10 mouse cellular contexts compared by ENCODE assay signal in genomic region chr9:56572534-56573479, GRCm38 (mm10).
DNase-seq lines count a peak whose midpoint lies in the region; ATAC-seq and TF ChIP-seq lines count a peak whose summit lies in the region.
"Had no signal": no experiment of that assay in that cellular context is flagged by ENCODE, and none has a peak within 500 bp of the region (broad histone marks: within the 10 kb centered on the region; RNA-seq: fewer than 3 reads in every experiment).

No protein-coding gene starts in this region.

- no peak overlapping the region for H3K4me3 ChIP-seq in kidney, adult 2 months (ENCODE audit: insufficient read depth, low read depth, low read length)
- H3K4me3 ChIP-seq in forebrain, embryonic 16.5 days (replicated peaks; ENCODE audit: low read length): no peak overlapping the region
- no peak overlapping the region for H3K4me3 ChIP-seq in midbrain, embryonic 13.5 days (replicated peaks)
- H3K4me3 ChIP-seq in heart, embryonic 11.5 days (ENCODE audit: low read depth, low read length): no peak overlapping the region

- no peaks in the 10 kb centered on the region for H3K4me1 ChIP-seq in kidney, adult 2 months (ENCODE audit: control insufficient read depth, insufficient read depth, low read length)
- peaks cover 11% of the 10 kb centered on the region for H3K4me1 ChIP-seq in forebrain, embryonic 16.5 days (replicated peaks; ENCODE audit: control insufficient read depth, insufficient read depth, low read length)
- H3K4me1 ChIP-seq in midbrain, embryonic 13.5 days (replicated peaks): peaks cover 23% of the 10 kb centered on the region
- H3K4me1 ChIP-seq in heart, embryonic 11.5 days (ENCODE audit: control insufficient read depth, insufficient read depth, low read length): no peaks in the 10 kb centered on the region

- no peak for TF ChIP-seq POLR2A in kidney, adult 2 months (IDR thresholded peaks at IDR 0.05; ENCODE audit: low read depth, low read length)

- TF ChIP-seq CTCF in kidney, adult 2 months (conservative IDR thresholded peaks at IDR 0.05; ENCODE audit: insufficient read depth, insufficient read length, low read depth, low read length): no peak

- no peaks in the 10 kb centered on the region for H3K36me3 ChIP-seq in kidney, adult 2 months (ENCODE audit: control insufficient read depth, insufficient read depth, low read length)
- H3K36me3 ChIP-seq in forebrain, embryonic 16.5 days (ENCODE audit: control insufficient read depth, insufficient read depth): no peaks in the 10 kb centered on the region
- no peaks in the 10 kb centered on the region for H3K36me3 ChIP-seq in midbrain, embryonic 13.5 days
- H3K36me3 ChIP-seq in heart, embryonic 11.5 days (ENCODE audit: control insufficient read depth, insufficient read depth, low read length): no peaks in the 10 kb centered on the region

- H3K9me3 ChIP-seq in forebrain, embryonic 16.5 days (ENCODE audit: control insufficient read depth, low read length): no peaks in the 10 kb centered on the region
- no peaks in the 10 kb centered on the region for H3K9me3 ChIP-seq in midbrain, embryonic 13.5 days
- H3K9me3 ChIP-seq in heart, embryonic 11.5 days (replicated peaks; ENCODE audit: control insufficient read depth, low read length): no peaks in the 10 kb centered on the region

- peak; percentile 18 for DNase-seq in kidney, adult 2 months
- no peak for DNase-seq in kidney, adult 8-10 months
- peak; percentile 24 for DNase-seq in MN1 (ENCODE audit: low spot score)
- DNase-seq in spleen, adult 12 weeks (ENCODE audit: low spot score): no peak
- DNase-seq in embryo, embryonic 10 days (ENCODE audit: low spot score): no peak
- DNase-seq: cerebellum, postnatal 36 days had no signal

- H3K4me2 ChIP-seq in forebrain, embryonic 16.5 days (ENCODE audit: low read length): peak overlapping the region; percentile 29
- H3K4me2 ChIP-seq in midbrain, embryonic 13.5 days (replicated peaks): no peak overlapping the region
- no peak overlapping the region for H3K4me2 ChIP-seq in heart, embryonic 11.5 days

- H3K9ac ChIP-seq in forebrain, embryonic 16.5 days (replicated peaks; ENCODE audit: low read depth, low read length): peak overlapping the region; percentile 26; the same call in 1 of the 2 replicates
- H3K9ac ChIP-seq in midbrain, embryonic 13.5 days (replicated peaks): no peak overlapping the region; the same call in 1 of the 2 replicates
- H3K9ac ChIP-seq in heart, embryonic 11.5 days (ENCODE audit: low read depth, low read length): no peak overlapping the region
- H3K9ac ChIP-seq: liver, embryonic 14.5 days had no signal

- 26% methylated on average over 23 of the region's 23 CpGs for WGBS in kidney, adult 2 months
- 29% methylated on average over 23 of the region's 23 CpGs for WGBS in forebrain, embryonic 16.5 days
- 55% methylated on average over 23 of the region's 23 CpGs for WGBS in midbrain, embryonic 13.5 days
- 59% methylated on average over 23 of the region's 23 CpGs for WGBS in heart, embryonic 11.5 days (ENCODE audit: insufficient replicate concordance)

- no peak overlapping the region for H3K27ac ChIP-seq in kidney, adult 2 months (ENCODE audit: insufficient read depth, low read depth, low read length)
- H3K27ac ChIP-seq in forebrain, embryonic 16.5 days (ENCODE audit: low read length): peak overlapping the region; percentile 64
- peak overlapping the region; percentile 74 for H3K27ac ChIP-seq in midbrain, embryonic 13.5 days
- no peak overlapping the region for H3K27ac ChIP-seq in heart, embryonic 11.5 days (ENCODE audit: low read depth, low read length)
- H3K27ac ChIP-seq: liver, embryonic 14.5 days had no signal

- ATAC-seq in forebrain, embryonic 16.5 days: peak; percentile 81
- ATAC-seq in midbrain, embryonic 13.5 days: peak; percentile 59
- ATAC-seq in heart, embryonic 11.5 days (replicated peaks; ENCODE audit: insufficient number of reproducible peaks, low FRiP score, low TSS enrichment): no peak

- no peaks in the 10 kb centered on the region for H3K27me3 ChIP-seq in kidney, adult 2 months (replicated peaks; ENCODE audit: control insufficient read depth, insufficient read depth, low read length)
- no peaks in the 10 kb centered on the region for H3K27me3 ChIP-seq in forebrain, embryonic 16.5 days (replicated peaks; ENCODE audit: control insufficient read depth, insufficient read depth, low read length)
- H3K27me3 ChIP-seq in midbrain, embryonic 13.5 days: no peaks in the 10 kb centered on the region
- H3K27me3 ChIP-seq in heart, embryonic 11.5 days (ENCODE audit: control insufficient read depth, insufficient read depth, low read length): no peaks in the 10 kb centered on the region

Comparison
In these comparisons a context has a peak if more than half of its experiments do, and no peak if none do; other contexts are left out.
1. DNase-seq: peak in kidney, adult 2 months (single experiment) and MN1 (single experiment); none in kidney, adult 8-10 months (0 of 2), spleen, adult 12 weeks (single experiment) and embryo, embryonic 10 days (single experiment).
2. H3K27ac ChIP-seq: peak in forebrain, embryonic 16.5 days (single experiment) and midbrain, embryonic 13.5 days (single experiment); none in kidney, adult 2 months (single experiment) and heart, embryonic 11.5 days (single experiment).